Mouse (Mus musculus) ovary, postnatal 36 days (tissue): ENCODE data around the gene Brd7.

ENCODE experiments used
- DNase-seq: peaks from one replicate; pipeline ENCODE4 v3.0.0; 2022; ENCODE audit warnings: low spot score, mixed read lengths

The Brd7 gene

DNA sequence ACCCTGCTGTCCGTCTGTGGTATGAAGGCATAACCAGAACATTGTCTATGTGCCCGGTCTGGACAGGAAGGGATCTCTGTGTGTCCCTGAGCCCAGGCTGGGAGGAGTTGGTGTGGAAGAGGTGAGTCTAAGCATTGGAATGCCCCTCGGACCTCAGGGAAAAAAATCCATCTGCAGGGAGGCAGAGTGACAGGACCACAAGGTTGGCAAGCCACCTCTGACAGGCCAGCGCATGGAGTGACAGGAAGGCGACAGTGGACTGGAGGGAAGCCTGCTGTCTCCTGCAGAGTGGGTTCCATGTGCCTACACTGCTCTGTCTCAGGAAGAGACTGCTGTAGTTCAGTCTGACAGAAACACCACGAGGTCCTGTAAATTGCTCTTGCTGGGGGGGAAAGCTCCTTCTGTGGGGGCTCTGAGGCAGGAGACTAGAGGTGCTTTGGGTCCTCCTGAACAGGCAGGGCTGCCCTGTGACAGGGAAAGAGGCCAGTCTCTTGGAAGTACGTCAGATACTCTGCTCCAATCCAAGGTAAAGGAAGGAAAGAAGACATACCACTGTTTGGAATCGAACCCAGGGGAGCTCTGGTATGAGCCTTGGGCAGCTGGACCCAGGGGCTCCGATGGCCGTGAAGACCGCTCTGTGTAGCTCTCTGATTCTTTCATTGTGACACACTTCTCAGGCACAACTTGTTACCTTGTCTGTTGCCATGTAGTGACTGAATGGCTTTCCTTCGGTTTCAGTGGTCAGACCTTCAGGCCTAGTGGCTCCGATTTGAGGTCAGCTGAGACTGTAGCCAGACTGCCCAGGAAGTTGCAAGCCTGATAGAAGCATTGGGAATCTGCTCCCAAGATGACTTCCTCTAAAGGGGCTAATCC lies 78.5 kb downstream of the Brd7 start:
- DNase-seq: no peak

DNA sequence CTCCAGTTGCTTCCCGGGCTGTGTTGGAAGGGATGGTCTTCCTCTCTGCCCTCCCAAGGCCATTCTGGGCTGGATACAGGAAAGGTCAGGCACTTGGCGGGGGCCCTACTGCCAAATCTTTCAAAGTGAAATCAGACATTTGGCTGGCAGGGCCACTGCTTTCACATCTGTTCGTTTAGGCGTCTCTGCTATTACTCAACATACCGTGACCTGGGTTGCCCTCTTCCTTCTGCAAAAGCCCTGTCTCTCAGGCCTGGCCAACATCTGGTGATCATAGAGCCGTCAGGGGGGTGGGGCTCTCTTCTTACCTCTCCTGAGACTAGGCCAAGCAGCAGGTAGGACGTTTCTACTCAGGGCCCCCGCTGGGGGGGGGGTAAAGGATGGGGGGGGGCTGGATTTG lies 79.3 kb downstream of the Brd7 start:
- peak; percentile 69 for DNase-seq
